Mouse (Mus musculus): ENCODE results near the gene Catsperg1.
"Not testable (repeated sequence)": the region's sequence is repeated elsewhere in the genome, so short reads cannot be mapped to it uniquely, and the experiment has no call there.

Gene Catsperg1

DNA sequence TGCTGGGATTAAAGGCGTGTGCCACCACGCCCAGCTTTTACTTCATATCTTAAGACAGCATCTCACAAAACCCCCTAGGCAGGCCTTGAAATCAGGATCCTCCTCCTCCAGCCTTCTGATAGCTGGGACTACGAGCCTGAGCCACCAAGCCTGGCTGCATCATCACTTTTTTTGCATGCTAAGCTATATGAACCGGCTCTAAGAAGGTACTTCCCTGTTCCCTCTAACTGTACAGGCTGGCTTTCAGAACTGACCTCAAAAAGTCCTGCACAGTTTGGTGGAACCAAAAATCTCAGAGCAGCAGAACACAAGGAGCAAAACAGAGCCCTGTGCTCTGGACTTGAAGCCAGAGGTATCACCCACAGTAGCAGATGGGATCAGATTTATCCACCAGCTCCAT lies 14.4 kb upstream of the Catsperg1 start:
- DNase-seq: no peak

DNA sequence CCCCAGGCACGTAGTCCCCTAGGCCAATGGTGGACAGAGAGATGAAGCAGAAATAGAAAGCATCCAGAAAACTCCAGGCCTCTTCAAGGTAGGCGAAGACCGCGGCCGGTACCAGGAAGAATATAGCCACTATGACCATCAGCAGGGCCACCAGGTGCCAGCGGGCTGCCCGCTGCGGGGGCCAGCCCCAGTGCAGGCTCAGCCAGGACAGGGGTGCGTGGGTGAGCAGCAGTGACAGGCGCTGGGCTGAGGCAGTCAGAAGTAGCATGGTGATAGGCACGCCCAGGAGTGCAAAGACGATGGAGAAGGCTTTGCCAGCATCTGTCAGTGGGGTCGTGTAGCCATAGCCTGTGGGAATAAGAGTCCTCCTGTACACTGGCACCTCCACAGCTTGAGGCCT lies 11.7 kb upstream of the Catsperg1 start:
- DNase-seq: no peak

DNA sequence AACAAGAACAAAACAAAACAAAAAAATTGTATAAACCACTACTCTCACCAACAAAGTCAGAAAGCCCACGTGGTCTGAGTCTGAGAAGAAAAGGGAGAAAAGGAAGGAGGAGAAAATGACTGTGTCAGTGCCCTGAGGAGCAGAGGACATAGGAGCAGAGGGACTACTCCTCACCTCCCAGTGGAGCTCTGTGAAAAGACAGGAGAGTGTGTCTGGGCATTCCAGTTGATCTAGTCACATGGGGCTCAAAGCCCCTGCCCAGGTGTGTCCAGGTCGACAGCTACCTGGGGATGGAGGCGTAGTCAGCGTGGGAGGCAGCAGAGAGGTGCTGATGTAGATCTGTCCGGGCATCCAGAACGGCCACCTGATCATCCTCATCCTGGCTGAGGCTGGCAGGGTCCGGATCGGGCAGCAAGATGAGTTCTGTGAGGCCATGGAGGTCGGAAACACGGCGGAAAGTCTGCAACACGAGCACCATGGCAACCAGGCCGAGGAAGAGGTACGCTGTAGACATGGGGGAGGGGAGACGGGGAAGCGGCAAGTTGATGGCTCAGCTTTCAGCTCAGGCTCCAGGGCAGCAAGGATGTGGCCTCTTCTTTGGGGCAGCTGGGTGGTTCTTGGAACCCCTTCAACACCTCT lies 11.0 kb upstream of the Catsperg1 start:
- no peak for DNase-seq

DNA sequence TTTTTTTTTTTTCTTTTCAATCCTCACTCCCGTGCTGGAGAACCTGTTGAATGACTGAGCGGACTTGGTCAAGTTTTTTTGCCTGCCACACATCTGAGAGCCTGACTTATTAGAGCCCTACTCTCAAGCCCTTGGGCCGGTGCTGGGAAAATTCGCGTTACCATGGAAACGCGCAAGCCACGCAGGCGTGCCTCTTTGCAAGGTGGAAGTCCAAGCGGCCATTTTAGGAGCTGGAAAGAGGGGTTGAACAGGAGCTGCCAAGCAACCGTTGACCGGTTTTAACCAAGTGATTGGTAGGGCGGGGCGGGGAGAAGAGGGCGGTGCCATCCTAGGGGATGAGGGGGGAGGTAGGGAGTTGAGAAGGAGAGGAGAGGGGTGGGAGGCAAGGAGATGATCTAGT lies 1.0 kb upstream of the Catsperg1 start:
- DNase-seq: no peak

DNA sequence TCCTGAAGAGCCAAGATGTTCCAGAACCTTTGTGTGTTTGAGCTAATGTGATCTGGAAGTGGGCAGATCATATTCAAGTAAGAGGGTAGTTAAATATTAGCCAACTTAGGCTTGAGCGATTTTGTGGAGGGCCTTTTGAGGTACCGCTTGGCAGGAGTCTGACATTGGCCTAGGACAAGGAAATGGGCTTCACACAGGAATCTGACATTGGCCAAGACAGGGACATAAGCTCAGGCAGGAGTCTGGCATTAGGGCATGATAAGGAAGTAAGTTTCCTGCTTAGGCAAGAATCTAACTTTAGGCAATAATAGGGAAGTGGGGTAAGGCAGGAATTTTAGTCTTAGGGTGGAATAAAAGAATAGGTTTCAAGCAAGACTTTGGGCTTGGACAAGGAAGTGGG lies 401 bp upstream of the Catsperg1 start:
- no peak for DNase-seq

DNA sequence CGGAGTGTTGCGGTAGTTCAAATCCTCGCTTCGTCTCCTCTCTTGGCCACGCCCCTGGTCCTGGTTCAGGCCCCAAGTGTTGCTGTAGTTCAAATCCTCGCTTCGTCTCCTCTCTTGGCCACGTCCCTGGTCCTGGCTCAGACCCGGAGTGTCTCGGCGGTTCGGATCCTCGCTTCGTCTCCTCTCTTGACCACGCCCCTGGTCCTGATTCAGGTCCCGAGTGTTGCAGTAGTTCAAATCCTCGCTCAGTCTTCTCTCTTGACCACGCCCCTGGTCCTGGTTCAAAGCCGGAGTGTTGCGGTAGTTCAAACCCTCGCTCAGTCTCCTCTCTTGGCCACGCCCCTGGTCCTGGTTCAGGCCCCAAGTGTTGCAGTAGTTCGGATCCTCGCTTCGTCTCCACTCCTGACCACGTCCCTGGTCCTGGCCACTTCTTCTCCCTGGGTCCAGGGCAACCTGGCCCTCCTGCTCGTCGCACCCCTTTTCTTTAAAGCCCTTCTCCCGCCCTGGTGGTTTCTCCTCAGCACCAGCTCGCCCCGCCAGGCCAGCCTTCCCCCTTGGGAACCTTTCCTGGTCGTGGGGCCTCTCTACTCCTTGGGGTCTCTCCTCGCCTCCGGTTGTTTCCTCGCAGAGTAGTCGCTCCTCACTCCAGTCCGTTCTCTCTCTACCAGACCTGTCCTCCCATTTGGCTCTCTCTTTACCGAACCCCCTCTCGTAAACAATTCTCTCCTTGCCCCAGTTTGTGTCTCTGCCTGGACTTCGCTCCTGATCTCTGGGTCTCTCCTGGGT lies 867 bp downstream of the Catsperg1 start:
- not testable (repeated sequence) for DNase-seq

DNA sequence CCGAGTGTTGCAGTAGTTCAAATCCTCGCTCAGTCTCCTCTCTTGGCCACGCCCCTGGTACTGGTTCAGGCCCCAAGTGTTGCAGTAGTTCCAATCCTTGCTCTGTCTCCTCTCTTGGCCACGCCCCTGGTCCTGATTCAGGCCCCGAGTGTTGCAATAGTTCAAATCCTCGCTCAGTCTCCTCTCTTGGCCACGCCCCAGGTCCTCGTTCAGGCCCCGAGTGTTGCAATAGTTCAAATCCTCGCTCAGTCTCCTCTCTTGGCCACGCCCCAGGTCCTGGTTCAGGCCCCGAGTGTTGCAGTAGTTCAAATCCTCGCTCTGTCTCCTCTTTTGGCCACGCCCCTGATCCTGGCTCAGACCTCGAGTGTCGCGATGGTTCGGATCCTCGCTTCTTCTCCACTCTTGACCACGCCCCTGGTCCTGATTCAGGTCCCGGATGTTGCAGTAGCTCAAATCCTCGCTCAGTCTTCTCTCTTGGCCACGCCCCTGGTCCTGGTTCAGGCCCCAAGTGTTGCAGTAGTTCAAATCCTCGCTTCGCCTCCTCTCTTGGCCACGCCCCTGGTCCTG lies 1.6 kb downstream of the Catsperg1 start:
- DNase-seq: peak; percentile 28 to 48

DNA sequence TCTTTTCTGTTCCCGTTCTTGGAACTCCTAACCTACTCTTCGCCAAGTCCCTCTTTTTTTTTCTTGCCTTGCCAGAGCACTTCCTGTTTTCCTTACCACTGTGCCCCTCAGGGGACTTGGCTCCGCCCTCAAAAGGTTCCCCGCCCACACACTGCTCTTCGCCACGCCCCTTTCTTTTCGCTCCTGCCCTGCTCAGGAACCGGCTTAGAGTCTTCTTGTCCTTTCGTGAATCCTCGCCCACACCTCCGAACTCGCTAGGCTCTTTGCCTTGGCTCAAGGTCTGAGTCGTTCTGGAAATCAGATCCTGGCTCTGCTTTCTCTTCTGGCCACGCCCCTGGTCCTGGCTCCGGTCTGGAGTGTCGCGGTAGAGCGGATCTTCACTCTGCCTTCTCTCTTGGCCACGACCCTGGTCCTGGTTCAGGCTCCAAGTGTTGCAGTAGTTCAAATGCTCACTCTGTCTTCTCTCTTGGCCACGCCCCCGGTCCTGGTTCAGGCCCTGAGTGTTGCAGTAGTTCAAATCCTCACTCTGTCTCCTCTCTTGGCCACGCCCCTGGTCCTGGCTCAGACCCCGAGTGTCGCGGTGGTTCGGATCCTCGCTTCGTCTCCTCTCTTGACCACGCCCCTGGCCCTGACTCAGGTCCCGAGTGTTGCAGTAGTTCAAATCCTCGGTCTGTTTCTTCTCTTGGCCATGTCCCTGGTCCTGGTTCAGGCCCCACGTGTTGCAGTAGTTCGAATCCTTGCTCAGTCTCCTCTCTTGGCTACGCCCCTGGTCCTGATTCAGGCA lies 2.2 kb downstream of the Catsperg1 start:
- peak; percentile 86 to 89 for DNase-seq

DNA sequence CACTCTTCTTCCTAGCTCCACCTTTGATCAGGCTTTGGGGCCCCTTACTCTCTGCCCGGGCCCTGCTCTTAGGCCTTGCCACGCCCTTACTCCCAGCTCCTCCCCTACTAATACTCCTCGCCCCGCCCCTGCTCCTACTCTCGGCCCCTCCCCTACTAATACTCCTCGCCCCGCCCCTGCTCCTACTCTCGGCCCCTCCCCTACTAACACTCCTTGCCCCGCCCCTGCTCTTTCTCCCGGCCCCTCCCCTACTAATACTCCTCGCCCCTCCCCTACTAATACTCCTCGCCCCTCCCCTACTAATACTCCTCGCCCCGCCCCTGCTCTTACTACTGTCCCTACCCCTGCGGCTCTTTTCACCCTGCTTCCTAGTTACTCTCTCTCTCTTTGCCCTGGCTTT lies 2.8 kb downstream of the Catsperg1 start:
- peak; percentile 55 to 71 for DNase-seq

DNA sequence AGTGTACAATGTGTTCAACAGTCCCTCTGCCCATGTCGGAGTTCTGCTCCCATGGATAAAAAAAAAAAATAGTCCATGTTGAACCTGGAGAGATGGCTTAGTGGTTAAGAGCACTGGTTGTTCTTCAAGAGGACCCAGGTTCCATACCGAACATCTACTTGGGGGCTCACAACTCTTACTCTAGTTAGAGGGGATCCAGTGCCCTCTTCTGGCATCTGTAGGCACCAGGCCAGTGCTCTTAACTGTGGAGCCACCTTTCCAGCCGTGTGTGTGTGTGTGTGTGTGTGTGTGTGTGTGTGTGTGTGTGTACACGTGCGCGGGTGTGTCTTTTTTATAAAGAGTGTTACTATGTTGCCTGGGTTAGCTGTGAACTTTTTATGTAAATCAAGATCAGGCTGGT lies 11.3 kb downstream of the Catsperg1 start:
- no peak for DNase-seq

DNA sequence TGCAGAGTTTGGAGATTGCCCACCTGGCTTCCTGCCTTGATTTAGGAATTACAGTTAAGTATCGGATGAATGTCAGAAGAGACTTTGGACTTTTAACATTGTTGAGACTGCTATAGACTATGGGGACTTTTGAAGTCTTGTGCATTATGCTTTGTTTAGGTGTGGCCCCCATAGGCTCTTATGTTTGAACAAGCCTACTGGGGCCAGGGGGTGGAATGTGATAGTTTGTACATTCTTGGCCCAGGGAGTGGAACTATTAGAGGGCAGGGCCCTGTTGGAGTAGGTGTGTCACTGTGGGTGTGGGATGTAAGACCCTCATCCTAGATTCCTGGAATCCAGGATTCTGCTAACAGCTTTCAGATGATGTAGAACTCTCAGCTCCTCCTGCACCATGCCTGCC lies 19.6 kb downstream of the Catsperg1 start:
- not testable (repeated sequence) for DNase-seq

DNA sequence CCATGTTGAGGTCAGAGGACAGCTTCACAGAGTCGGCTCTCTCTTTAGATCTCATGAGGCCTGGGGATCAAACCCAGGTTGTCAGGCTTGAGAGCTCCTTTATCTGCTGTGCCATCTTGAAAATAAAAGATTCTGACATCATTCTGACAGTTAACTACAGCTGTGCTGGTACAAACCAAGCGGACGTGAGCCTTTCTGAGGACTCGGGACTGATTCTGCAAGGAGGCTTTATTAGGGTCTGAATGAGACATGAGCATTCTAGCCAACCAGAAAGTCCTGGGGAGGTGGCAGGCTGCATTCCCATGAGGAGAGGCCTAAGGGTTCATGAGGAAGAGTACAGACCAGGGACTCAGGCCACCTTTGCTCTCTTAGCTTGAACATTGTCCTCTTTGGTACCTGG lies 32.5 kb downstream of the Catsperg1 start:
- not testable (repeated sequence) for DNase-seq

DNA sequence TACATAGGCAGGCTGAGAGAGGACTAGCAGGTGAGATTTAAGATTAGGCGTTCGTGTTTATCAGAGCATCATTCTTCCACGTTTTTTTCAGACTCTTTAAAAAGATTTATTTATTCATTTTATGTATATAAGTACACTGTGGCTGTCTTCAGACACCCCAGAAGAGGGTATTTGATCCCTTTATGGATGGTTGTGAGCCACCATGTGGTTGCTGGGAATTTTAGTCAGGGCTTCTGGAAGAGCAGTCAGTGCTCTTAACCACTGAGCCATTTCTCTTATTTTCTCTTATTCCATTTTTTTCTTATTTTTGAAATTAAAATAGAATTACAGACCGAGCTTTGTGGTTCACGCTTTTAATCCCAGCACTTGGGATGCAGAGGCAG lies 33.0 kb downstream of the Catsperg1 start:
- no peak for DNase-seq

DNA sequence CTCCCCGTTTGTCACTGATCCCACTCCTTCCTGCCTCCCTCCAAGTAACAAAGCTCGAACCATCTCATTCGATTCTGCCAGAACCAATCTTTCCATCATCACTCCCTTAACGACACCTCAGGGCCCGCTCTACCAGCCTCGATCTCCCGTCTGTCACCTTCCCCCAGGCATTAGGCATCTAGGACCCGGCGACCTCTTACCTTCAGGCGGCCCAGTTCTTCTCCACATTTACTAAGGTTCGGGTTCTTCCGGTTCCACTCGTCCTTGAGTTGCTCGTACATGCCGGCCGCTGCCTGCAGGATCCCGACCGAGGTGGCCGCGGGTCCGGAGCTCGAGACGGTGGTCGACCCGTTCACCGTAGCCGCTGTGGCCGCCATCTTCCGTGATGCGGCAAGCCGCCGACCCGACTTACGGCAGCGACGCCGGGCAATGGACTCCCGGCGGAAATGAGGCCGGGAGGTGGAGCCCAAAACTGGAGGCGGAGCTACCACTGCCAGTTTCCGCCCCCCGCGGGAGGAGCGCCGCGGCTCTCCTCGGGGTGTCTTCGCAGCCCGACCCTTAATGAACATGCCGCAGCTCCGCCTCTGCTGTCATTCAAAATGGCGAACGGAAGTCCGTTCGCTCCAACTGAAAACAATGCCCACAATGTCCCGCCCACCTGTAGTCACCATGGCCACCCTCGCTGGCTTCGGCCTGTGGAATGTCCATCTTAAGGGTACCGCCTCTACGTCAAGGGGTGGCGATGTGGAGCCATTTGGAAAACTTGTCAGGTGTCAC lies 33.6 kb downstream of the Catsperg1 start, which contains the start of gene Psmd8:
TSS of gene Psmd8 (minus strand) at position 625 of the 777 bp plus-strand sequence.
- peak; percentile 96 to 99 for DNase-seq

DNA sequence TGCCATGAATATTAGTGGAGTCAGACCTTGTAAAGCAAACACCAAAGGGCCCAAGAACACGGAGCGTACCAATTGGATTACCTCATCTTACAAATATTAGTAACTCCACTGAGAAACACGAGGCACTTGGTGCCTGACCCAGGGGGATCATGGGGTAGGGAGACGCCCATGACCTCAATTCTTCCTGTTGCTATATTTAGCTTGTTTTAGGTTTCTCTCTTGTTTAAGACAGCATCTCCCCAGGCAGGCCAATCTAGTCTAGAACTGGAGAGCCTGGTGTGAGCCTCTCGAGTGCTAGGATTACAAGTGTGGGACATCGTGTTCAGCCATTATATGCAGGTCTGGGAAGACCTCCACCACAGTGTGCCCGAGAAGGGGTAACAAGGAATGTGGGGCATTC lies 34.5 kb downstream of the Catsperg1 start:
- DNase-seq: no peak

DNA sequence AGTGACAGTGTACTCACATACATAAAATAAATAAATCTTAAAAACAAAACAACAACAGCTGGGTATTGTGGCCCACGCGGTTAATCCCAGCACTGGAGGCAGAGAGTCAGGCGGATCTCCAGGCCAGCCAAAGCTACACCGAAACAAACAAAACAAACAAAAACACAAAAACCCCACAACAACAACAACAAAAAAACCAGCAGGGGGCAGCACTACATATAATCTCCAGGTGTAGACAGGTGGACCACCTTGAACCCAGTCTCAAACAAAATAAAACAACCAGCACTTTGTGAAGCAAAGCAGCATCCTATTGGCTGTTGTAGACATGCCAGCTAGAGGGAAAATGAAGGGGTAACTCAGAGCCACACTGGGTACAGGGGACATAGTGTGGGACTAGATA lies 35.7 kb downstream of the Catsperg1 start:
- peak in 1 of 2 experiments; percentile 49 for DNase-seq

DNA sequence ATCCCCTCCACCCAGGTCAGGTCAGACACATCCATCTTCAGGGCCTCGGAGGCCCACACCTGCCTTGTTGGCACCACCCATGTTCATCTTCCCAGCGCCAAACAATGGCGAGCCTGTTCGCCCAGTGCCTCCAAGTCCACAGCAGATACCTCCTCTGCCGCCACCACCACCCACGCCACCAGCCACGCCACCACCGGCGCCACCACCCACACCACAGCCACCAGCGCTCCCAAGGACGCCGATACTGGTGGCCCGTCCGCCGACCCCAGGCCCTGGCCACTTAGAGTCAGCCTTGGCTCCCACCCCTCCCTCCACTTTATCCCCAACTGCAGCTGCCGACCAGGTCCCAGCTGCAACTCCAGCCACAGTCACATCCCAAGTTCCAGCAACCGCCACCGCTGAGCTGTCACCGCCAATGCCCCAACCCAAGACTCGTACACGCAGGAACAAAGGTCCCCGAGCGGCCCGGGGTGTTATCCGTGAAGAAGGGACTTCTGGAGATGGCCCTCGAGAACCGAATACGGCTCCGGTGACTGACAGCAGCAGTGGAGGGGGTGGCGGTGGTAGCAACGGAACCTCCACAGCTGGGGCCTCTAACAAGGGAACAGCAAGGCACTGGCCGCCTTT lies 41.3 kb downstream of the Catsperg1 start:
- no peak for DNase-seq

DNA sequence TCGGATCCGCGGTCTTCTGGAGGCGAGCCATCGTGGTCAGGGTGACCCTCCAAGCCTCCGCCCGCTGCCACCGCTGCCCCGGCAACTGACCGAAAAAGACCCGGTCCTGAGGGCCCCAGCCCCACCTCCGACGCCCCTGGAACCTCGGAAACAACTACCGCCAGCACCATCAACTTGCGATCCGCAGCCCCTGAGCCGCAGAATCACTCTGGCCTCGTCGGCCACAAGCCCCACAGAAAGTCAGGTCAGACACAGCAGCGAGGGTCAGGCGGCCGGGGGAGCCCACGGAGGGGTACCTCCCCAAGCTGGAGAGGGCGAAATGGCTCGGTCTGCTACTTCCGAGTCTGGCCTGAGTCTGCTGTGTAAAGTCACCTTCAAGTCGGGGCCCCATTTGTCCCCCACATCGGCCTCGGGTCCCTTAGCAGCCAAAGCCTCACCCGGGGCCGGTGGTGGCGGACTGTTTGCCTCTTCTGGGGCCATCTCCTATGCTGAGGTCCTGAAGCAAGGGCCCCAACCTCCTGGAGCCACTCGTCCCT lies 42.2 kb downstream of the Catsperg1 start:
- no peak for DNase-seq

DNA sequence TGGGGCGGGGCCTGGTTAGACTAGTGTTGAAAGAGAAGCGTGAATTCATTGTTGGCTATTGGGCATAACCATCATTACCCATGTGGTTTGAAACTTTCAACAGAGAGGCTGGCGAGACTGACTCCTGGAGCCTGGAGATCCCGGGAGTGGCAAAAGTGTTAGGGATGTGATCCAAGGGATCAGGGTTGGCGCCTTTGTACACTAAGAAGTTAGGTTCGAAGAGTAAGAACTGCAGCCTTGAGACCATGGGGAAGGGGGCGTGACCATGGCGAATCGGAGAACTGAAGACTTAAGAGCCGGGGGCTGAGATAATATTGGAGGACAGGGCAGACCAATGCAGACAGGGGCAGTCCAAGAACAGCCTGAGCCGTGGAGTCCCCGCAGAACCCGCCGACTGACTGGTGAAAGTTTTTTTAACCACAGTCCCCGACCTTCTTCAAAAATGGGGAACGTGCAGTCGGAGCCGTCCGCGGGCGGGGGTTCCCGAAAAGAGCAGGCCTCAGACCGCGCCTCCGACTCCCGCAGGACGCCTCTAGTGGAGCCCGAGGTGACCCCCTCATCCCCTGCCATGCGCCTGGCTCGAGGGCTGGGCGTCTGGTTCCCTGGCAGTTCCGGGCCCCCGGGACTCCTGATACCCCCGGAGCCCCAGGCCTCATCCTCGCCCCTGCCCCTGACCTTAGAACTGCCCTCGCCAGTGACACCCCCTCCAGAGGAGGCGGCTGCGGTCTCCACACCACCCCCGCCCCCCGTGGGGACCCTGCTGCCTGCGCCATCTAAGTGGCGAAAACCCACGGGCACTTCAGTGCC lies 42.9 kb downstream of the Catsperg1 start:
- DNase-seq: no peak

DNA sequence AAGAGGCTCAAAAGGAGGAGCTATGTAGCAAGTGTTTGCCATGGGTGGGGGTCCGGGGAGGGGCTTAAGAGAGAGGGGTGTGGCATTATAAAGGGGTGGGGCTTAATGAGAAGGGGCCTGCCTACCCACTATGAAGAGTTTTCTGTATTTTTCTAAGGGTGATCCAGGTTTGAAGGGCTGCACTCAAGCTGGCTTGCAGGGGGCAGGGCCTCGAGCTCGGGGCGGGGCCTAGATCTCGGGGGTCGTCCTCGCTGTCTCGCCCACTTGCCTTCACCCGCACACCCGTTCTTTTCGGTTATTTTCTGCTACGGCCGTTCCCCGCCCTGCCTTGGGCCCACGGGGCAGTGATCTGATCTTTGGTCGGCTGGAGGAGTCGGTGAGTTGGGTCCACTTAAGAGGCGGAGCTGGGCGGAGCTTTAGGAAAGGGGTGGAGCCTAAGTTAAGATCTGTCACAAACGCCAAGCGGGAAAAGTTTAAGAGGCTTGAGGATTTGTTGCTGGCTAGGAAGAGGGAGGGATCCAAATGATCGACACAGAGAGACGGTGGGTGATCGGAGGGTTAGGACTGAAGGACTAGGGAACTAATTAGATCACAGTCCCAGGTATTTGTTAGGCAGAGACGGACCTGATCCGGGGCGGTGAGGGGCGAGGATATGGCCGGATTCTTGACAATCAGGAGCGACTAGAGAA lies 43.6 kb downstream of the Catsperg1 start, which contains the start of the genes Ggn and Spred3:
TSS of gene Ggn (plus strand) at position 145 of the 689 bp plus-strand sequence.
TSS of gene Spred3 (minus strand) at position 346 of the 689 bp plus-strand sequence.
- peak; percentile 92 to 94 for DNase-seq
